Mouse (Mus musculus) forebrain, postnatal 0 days (tissue): ENCODE measurements around the gene Nxph1. TPM values are rescaled to one million over a fixed set of nuclear protein-coding genes. Genes with fewer than 3 reads are reported as not detected.

ENCODE experiments used
- ATAC-seq: fragments of 200-750 bp; cut with Nextera tagmentation; 2 replicates; pipeline ENCODE4 v1.8.0; 2017; ENCODE audit warnings: mild to moderate bottlenecking, moderate library complexity
- DNase-seq: peaks from one replicate; pipeline ENCODE4 v3.0.0-alpha.2; 2015
- H3K27ac ChIP-seq: fragments of 300-500 bp; sonication (generic); 2 replicates; pipeline ENCODE4 v1.5.1; 2014; ENCODE audit warnings: low read depth, mild to moderate bottlenecking, antibody characterized with exemption, low read length, moderate library complexity, mixed read lengths
- H3K27me3 ChIP-seq: fragments of 300-500 bp; sonication (generic); 2 replicates; pipeline ENCODE4 v1.6.1; 2014; ENCODE audit warnings: mild to moderate bottlenecking, low read length, mixed read lengths; ENCODE audit not compliant: insufficient read depth
- H3K36me3 ChIP-seq: fragments of 300-500 bp; sonication (generic); 2 replicates; pipeline ENCODE4 v1.6.1; 2014; ENCODE audit warnings: mild to moderate bottlenecking, moderate library complexity; ENCODE audit not compliant: insufficient read depth
- H3K4me1 ChIP-seq: fragments of 300-500 bp; sonication (generic); 2 replicates; pipeline ENCODE4 v1.6.1; 2014; ENCODE audit warnings: antibody characterized with exemption; ENCODE audit not compliant: insufficient read depth
- H3K4me2 ChIP-seq: fragments of 300-500 bp; sonication (generic); 2 replicates; pipeline ENCODE4 v1.6.1; 2014; ENCODE audit warnings: low read depth, mild to moderate bottlenecking, moderate library complexity
- H3K4me3 ChIP-seq: fragments of 300-500 bp; sonication (generic); 2 replicates; pipeline ENCODE4 v1.5.1; 2014; ENCODE audit warnings: low read depth, low read length, mixed read lengths
- H3K9ac ChIP-seq: fragments of 300-500 bp; sonication (generic); 2 replicates; pipeline ENCODE4 v1.6.1; 2014; ENCODE audit warnings: mild to moderate bottlenecking
- H3K9me3 ChIP-seq: fragments of 300-500 bp; sonication (generic); 2 replicates; pipeline ENCODE4 v1.6.1; 2016; ENCODE audit warnings: low read length
- CTCF ChIP-seq: sonication (generic); IDR thresholded peaks from 2 replicates; pipeline ENCODE4 v1.5.1; 2016; ENCODE audit warnings: antibody characterized with exemption, control low read depth, low read depth
- WGBS: fragments of 180-500 bp; shearing (Covaris S2); extraction: QIAGEN DNeasy Blood & Tissue Kit; methylation state at CpG from one replicate; pipeline ENCODE4 v1.1.7; 2014; 5-methylcytosine and 5-hydroxymethylcytosine counted together
- polyA plus RNA-seq: library from polyadenylated mRNA; unstranded; fragments of >200 nt; fragmentation: Nextera tagmentation; extraction: Ambion mirVana; gene quantifications from 2 replicates; pipeline ENCODE4 v1.2.1, GENCODE M21; 2015
- total RNA-seq: library from RNA; depleted of rRNA; stranded (reverse); fragments of >200 nt; gene quantifications from 2 replicates; pipeline ENCODE4 v1.2.3, GENCODE M21; 2014

Gene Nxph1
- total and polyA plus RNA-seq, 2 experiments from 2014 or later: 59.5 to 78.8 TPM

- Histone ChIP-seq H3K27me3 (no peaks in the 10 kb centered on the region), H3K4me3 (no peak overlapping the region), H3K4me2 (no peak overlapping the region), H3K9ac (no peak overlapping the region), H3K27ac (no peak overlapping the region), H3K4me1 (no peaks in the 10 kb centered on the region), H3K36me3 (no peaks in the 10 kb centered on the region), H3K9me3 (no peaks in the 10 kb centered on the region)
- WGBS: 41% methylated on average over 5 of the region's 5 CpGs
- DNase-seq (no peak), ATAC-seq (no peak)
- no peak for TF ChIP-seq CTCF
These were observed 13.0 kb upstream of the Nxph1 start for GRCm38 (mm10) chr6:8935241-8935640.

- Histone ChIP-seq H3K27me3 (no peaks in the 10 kb centered on the region), H3K4me1 (no peaks in the 10 kb centered on the region), H3K36me3 (no peaks in the 10 kb centered on the region), H3K4me2 (no peak overlapping the region; the same call in 1 of the 2 replicates), H3K4me3 (no peak overlapping the region), H3K9me3 (no peaks in the 10 kb centered on the region), H3K9ac (no peak overlapping the region), H3K27ac (no peak overlapping the region)
- WGBS: 16% methylated on average over 5 of the region's 5 CpGs
- peak; percentile 92 for DNase-seq
- peak; percentile 80 for TF ChIP-seq CTCF
- peak; percentile 89 for ATAC-seq
These were observed 12.5 kb upstream of the Nxph1 start for GRCm38 (mm10) chr6:8935705-8936104.

GRCm38 (mm10) chr6:8936168-8936567 lies 12.1 kb upstream of the Nxph1 start:
- Histone ChIP-seq H3K4me2 (no peak overlapping the region; the same call in 1 of the 2 replicates), H3K4me3 (no peak overlapping the region), H3K9me3 (no peaks in the 10 kb centered on the region), H3K27me3 (no peaks in the 10 kb centered on the region), H3K36me3 (no peaks in the 10 kb centered on the region), H3K9ac (no peak overlapping the region), H3K27ac (no peak overlapping the region), H3K4me1 (no peaks in the 10 kb centered on the region)
- ATAC-seq (no peak), DNase-seq (no peak)
- no peak for TF ChIP-seq CTCF
- 20% methylated on average over 4 of the region's 4 CpGs for WGBS

- H3K9ac ChIP-seq: peak overlapping the region; percentile 54
- H3K4me3 ChIP-seq: peak overlapping the region; percentile 50
- H3K36me3 ChIP-seq: no peaks in the 10 kb centered on the region
- DNase-seq (peak; percentile 58), ATAC-seq (peak; percentile 46)
- WGBS: 2% methylated on average over 68 of the region's 68 CpGs
- peak overlapping the region; percentile 75 for H3K27ac ChIP-seq
- peak overlapping the region; percentile 89 for H3K4me2 ChIP-seq
- 0 out of 2 replicates have a peak, but pooled peaks have one; percentile 12 for TF ChIP-seq CTCF
- no peaks in the 10 kb centered on the region for H3K9me3 ChIP-seq
- peaks cover 33% of the 10 kb centered on the region for H3K27me3 ChIP-seq
- peaks cover 24% of the 10 kb centered on the region; the same call in 1 of the 2 replicates for H3K4me1 ChIP-seq
These were observed 510 bp downstream of the Nxph1 start for GRCm38 (mm10) chr6:8948471-8949411.

- DNase-seq (no peak), ATAC-seq (peak; percentile 47)
- Histone ChIP-seq H3K4me3 (peak overlapping the region; percentile 50), H3K27ac (peak overlapping the region; percentile 75), H3K36me3 (no peaks in the 10 kb centered on the region), H3K9ac (peak overlapping the region; percentile 54), H3K4me1 (peaks cover 24% of the 10 kb centered on the region; the same call in 1 of the 2 replicates), H3K27me3 (peaks cover 42% of the 10 kb centered on the region), H3K4me2 (peak overlapping the region; percentile 89), H3K9me3 (no peaks in the 10 kb centered on the region)
- 3% methylated on average over 31 of the region's 31 CpGs for WGBS
- no peak for TF ChIP-seq CTCF
These were observed 1.5 kb downstream of the Nxph1 start for GRCm38 (mm10) chr6:8949665-8950201.

GRCm38 (mm10) chr6:8950611-8951325 lies 2.5 kb downstream of the Nxph1 start:
- no peak for TF ChIP-seq CTCF
- peak overlapping the region; percentile 75 for H3K27ac ChIP-seq
- no peaks in the 10 kb centered on the region for H3K9me3 ChIP-seq
- H3K36me3 ChIP-seq: no peaks in the 10 kb centered on the region
- H3K9ac ChIP-seq: peak overlapping the region; percentile 54
- ATAC-seq (peak; percentile 3; the same call in 1 of the 2 replicates), DNase-seq (peak; percentile 24)
- H3K4me3 ChIP-seq: peak overlapping the region; percentile 50
- peak overlapping the region; percentile 89 for H3K4me2 ChIP-seq
- H3K27me3 ChIP-seq: peaks cover 35% of the 10 kb centered on the region
- H3K4me1 ChIP-seq: peaks cover 24% of the 10 kb centered on the region; the same call in 1 of the 2 replicates
- WGBS: under 1% methylated on average over 26 of the region's 26 CpGs
